Mouse (Mus musculus) embryonic facial prominence, embryonic 11.5 days (tissue): ENCODE results near the gene Dpp9. TPM values are rescaled to one million over a fixed set of nuclear protein-coding genes. Genes with fewer than 3 reads are reported as not detected.
"Not testable (repeated sequence)": the region's sequence is repeated elsewhere in the genome, so short reads cannot be mapped to it uniquely, and the experiment has no call there.

Source experiments
- ATAC-seq: fragments of 200-750 bp; cut with Nextera tagmentation; replicated peaks from 2 replicates; pipeline ENCODE4 v1.8.0; 2017; ENCODE audit warnings: low read depth; ENCODE audit not compliant: insufficient number of reproducible peaks, low FRiP score, low TSS enrichment
- DNase-seq: peaks from one replicate; pipeline ENCODE4 v3.0.0-alpha.2; 2015; ENCODE audit warnings: low spot score
- H3K27ac ChIP-seq: fragments of 300-500 bp; sonication (generic); replicated peaks from 2 replicates; pipeline ENCODE4 v1.5.1; 2014; ENCODE audit warnings: mild to moderate bottlenecking, low read depth, low read length, control low read depth
- H3K27me3 ChIP-seq: fragments of 300-500 bp; sonication (generic); 2 replicates; pipeline ENCODE4 v1.6.1; 2014; ENCODE audit warnings: mild to moderate bottlenecking, low read length, moderate library complexity, mixed read lengths; ENCODE audit not compliant: control insufficient read depth, insufficient read depth
- H3K36me3 ChIP-seq: fragments of 300-500 bp; sonication (generic); replicated peaks from 2 replicates; pipeline ENCODE4 v1.6.1; 2014; ENCODE audit warnings: low read depth, mild to moderate bottlenecking, low read length, moderate library complexity, mixed read lengths; ENCODE audit not compliant: control insufficient read depth, insufficient read depth
- H3K4me1 ChIP-seq: fragments of 300-500 bp; sonication (generic); 2 replicates; pipeline ENCODE4 v1.6.1; 2014; ENCODE audit warnings: low read length, mixed read lengths; ENCODE audit not compliant: control insufficient read depth, insufficient read depth
- H3K4me2 ChIP-seq: fragments of 300-500 bp; sonication (generic); 2 replicates; pipeline ENCODE4 v1.6.1; 2014; ENCODE audit warnings: low read depth, mild to moderate bottlenecking, control low read depth, low read length, moderate library complexity
- H3K4me3 ChIP-seq: fragments of 300-500 bp; sonication (generic); 2 replicates; pipeline ENCODE4 v1.5.1; 2014; ENCODE audit warnings: low read depth, low read length, control low read depth
- H3K9ac ChIP-seq: fragments of 300-500 bp; sonication (generic); replicated peaks from 2 replicates; pipeline ENCODE4 v1.6.1; 2014; ENCODE audit warnings: mild to moderate bottlenecking, control low read depth, low read length
- H3K9me3 ChIP-seq: fragments of 300-500 bp; sonication (generic); replicated peaks from 2 replicates; pipeline ENCODE4 v1.6.1; 2016; ENCODE audit warnings: mild to moderate bottlenecking, low read length, inconsistent platforms, mixed read lengths; ENCODE audit not compliant: control insufficient read depth
- WGBS: fragments of 180-500 bp; shearing (Covaris S2); extraction: QIAGEN DNeasy Blood & Tissue Kit; methylation state at CpG from one replicate; pipeline ENCODE4 v1.1.7; 2014; 5-methylcytosine and 5-hydroxymethylcytosine counted together
- polyA plus RNA-seq: library from polyadenylated mRNA; unstranded; fragments of >200 nt; fragmentation: Nextera tagmentation; extraction: Ambion mirVana; gene quantifications from 2 replicates; pipeline ENCODE4 v1.2.1, GENCODE M21; 2014

The Dpp9 gene
- polyA plus RNA-seq, 1 experiment from 2014 or later = 23.7 TPM

DNA sequence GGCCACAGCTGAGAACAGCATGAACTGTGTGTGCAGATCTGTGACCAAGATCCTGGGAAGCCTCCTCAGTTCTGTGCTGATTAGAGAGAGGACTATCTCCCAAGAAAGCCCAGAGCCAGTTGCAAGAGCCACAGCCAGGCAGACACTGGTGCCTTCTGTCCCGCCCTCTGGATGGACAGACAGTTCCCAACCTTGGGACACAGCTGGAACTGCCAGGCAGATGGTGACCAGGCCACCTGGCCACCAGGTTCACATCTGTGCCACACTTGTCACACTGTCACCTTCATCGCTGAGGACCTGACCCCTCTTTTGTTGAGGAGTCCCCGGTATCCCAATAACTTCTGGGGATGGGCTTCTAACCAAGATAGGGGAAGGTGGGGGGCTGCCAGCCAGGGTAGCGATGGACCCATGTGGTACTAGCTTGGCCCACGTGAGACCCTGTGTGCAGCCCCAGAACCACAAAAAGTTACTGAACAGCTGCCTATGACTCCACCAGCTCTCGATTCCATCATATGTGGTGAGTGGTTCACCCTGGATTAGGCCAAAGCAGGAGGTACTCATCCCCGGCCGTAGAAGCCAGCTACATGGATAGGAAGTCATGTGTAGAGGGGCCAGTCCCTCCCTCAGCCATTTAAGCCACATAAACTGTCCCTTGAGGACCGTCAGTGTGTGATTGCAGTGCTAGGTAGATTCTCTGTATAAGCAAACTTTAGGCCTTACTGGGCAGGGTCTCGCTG is 40.8 kb upstream of the Dpp9 start:
- WGBS = 86% methylated on average over 10 of the region's 10 CpGs
- Histone ChIP-seq H3K9me3 (no peaks in the 10 kb centered on the region), H3K36me3 (no peaks in the 10 kb centered on the region), H3K4me3 (no peak overlapping the region), H3K27ac (no peak overlapping the region), H3K27me3 (no peaks in the 10 kb centered on the region), H3K9ac (no peak overlapping the region), H3K4me1 (no peaks in the 10 kb centered on the region), H3K4me2 (no peak overlapping the region)
- ATAC-seq = no peak
- DNase-seq = no peak

DNA sequence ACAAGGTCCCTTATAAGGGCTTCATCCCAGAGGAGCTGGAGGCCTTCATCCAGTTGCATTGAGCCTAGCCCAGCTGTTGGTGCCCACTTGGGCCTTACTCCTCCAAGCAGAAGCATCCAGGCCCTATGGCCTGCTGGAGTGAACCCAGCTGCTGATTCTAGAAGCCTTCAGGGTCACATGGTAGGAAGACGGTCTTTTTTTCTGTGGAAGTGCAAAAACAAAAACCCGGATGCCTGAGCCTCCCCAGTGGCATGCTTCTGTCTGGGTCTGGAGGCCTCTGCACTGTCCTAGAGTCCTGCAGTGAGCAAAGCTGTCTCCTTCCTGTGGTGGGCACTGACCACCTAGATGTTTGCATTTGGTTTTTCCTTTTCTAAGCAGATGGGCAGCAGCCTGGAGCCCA is 40.1 kb upstream of the Dpp9 start:
- not testable (repeated sequence) for ATAC-seq, DNase-seq, H3K9me3 ChIP-seq, H3K4me1 ChIP-seq, H3K27me3 ChIP-seq, H3K4me2 ChIP-seq, H3K4me3 ChIP-seq, H3K36me3 ChIP-seq, H3K9ac ChIP-seq, H3K27ac ChIP-seq
- 62% methylated on average over 2 of the region's 2 CpGs for WGBS

DNA sequence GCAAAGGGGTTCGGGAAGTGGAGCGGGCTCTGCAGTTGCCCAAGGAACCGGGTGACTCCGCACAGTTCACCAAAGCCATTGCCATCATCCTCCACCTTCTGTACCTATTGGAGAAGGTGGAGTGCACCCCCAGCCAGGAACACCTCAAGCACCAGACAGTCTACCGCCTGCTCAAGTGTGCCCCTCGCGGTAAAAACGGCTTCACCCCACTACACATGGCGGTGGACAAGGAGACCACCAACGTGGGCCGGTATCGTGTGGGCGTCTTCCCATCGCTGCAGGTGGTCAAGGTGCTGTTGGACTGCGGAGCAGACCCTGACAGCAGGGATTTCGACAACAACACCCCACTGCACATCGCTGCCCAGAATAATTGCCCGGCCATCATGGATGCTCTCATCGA is 39.6 kb upstream of the Dpp9 start:
- WGBS = 93% methylated on average over 19 of the region's 19 CpGs
- H3K9ac ChIP-seq, H3K4me3 ChIP-seq, ATAC-seq, H3K9me3 ChIP-seq, DNase-seq, H3K27ac ChIP-seq, H3K4me1 ChIP-seq, H3K4me2 ChIP-seq, H3K36me3 ChIP-seq, H3K27me3 ChIP-seq: not testable (repeated sequence)

DNA sequence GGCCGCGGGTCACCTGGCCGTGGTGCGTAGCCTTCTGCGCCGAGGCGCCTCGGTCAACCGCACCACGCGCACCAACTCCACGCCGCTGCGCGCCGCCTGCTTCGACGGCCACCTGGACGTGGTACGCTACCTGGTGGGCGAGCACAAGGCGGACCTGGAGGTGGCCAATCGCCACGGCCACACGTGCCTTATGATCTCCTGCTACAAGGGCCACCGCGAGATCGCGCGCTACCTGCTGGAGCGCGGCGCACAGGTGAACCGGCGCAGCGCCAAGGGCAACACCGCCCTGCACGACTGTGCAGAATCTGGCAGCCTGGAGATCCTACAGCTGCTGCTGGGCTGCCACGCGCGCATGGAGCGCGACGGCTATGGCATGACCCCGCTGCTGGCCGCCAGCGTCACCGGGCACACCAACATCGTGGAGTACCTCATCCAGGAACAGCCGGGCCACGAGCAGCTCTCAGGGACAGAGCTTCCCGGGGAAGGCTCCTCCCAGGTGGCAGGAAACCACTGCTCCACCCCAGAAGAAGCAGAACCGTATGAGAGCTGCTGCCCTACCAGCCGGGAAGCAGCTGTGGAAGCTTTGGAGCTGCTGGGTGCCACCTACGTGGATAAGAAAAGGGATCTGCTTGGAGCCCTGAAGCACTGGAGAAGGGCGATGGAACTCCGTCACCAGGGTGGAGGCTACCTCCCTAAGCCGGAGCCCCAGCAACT is 38.6 kb upstream of the Dpp9 start:
- no peak overlapping the region for H3K27ac ChIP-seq
- DNase-seq = no peak
- WGBS = 13% methylated on average over 46 of the region's 58 CpGs
- no peaks in the 10 kb centered on the region for H3K27me3 ChIP-seq
- no peaks in the 10 kb centered on the region for H3K4me1 ChIP-seq
- no peaks in the 10 kb centered on the region for H3K9me3 ChIP-seq
- ATAC-seq = no peak
- peak overlapping the region; percentile 53 for H3K9ac ChIP-seq
- H3K4me3 ChIP-seq = peak overlapping the region; percentile 68
- H3K36me3 ChIP-seq = no peaks in the 10 kb centered on the region
- peak overlapping the region; percentile 90 for H3K4me2 ChIP-seq

DNA sequence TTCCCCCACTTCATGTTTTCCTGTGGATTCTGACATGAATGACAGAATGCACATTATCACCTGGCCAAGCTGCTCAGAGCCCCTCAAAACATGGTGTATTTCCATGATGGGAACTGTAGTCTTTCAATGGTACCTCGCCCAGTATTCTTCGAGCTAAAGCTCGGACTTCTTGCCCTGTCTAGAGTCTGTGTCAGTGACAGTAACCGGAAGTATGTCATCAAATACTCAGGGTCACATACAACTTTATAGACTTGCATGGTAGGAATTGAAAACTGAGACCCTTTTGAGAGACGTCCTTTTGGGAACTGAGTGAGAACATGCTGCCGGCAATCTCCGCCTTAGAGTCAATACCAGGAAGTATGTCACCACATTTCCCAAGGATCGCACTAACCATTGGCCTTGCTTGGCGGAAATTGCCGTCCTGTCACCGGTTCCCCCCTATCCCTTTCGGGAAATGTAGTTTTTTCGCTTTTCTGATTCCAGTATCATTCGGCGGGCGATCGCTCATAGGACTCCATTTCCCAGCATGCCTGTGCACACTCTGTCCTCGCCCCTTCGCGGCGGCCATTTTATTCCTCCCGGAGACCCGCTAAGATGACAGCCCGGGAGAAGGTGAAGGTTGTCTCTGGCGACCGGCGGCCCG is 37.7 kb upstream of the Dpp9 start, which contains the start of gene Fem1a:
Fem1a (plus strand) TSS at position 572 of the 643 bp plus-strand sequence.
- no peaks in the 10 kb centered on the region for H3K9me3 ChIP-seq
- ATAC-seq = peak; percentile 84
- H3K4me1 ChIP-seq = no peaks in the 10 kb centered on the region; the same call in 1 of the 2 replicates
- under 1% methylated on average over 28 of the region's 28 CpGs for WGBS
- H3K27me3 ChIP-seq = no peaks in the 10 kb centered on the region
- peak within 1 kb of the TSS; percentile 78 for H3K27ac ChIP-seq
- peak within 1 kb of the TSS; percentile 68 for H3K4me3 ChIP-seq
- peak within 1 kb of the TSS; percentile 54 for H3K9ac ChIP-seq
- no peaks in the 10 kb centered on the region for H3K36me3 ChIP-seq
- peak within 1 kb of the TSS; percentile 90 for H3K4me2 ChIP-seq
- DNase-seq = peak; percentile 99

DNA sequence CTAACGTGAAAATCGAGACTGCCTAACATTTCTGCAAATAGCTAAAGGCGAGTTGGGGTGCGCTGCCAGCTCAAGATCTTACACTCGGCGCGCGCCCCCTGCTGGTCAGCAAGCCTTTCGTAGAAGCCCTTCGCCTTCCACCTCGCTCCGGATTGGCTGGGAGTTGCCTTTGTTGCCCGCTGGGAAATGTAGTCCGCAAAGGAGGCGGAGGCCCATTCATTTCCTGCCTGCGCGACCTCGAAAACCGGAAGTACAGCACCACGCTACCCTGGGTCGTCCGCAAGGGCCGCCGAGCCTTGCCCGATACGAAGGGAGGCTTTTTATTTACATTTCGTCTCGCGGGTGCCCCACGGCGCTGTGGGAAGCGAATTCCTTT is 37.1 kb upstream of the Dpp9 start:
- Histone ChIP-seq H3K4me1 (no peaks in the 10 kb centered on the region; the same call in 1 of the 2 replicates), H3K27me3 (no peaks in the 10 kb centered on the region), H3K36me3 (no peaks in the 10 kb centered on the region), H3K9me3 (no peaks in the 10 kb centered on the region), H3K4me3 (peak overlapping the region; percentile 57), H3K9ac (peak overlapping the region; percentile 54; the same call in 1 of the 2 replicates), H3K27ac (peak overlapping the region; percentile 78), H3K4me2 (peak overlapping the region; percentile 71)
- WGBS = under 1% methylated on average over 32 of the region's 32 CpGs
- DNase-seq (peak; percentile 99), ATAC-seq (peak; percentile 90)

DNA sequence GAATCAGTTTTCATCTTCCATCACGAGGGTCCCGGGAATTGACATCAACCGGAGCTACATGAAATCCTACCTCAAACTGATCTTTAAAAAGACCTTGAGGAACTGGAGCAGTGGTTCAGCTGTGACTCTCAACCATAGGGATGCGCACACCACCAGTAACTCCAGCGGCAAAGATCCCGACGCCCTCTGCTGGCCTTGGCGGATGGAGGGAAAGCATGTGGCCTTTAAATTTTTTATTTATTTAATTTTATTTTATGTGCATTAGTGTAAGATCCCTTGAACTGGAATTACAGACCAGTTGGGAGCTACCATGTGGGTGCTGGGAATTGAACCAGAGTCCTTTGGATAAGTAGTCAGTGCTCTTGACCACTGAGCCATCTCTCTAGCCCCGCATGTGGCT is 36.7 kb upstream of the Dpp9 start:
- Histone ChIP-seq H3K9ac (no peak overlapping the region), H3K36me3 (no peaks in the 10 kb centered on the region), H3K27me3 (no peaks in the 10 kb centered on the region), H3K4me2 (no peak overlapping the region; the same call in 1 of the 2 replicates), H3K4me1 (no peaks in the 10 kb centered on the region; the same call in 1 of the 2 replicates), H3K9me3 (no peaks in the 10 kb centered on the region), H3K4me3 (no peak overlapping the region), H3K27ac (no peak overlapping the region)
- peak; percentile 1; the same call in 1 of the 2 replicates for ATAC-seq
- WGBS = 20% methylated on average over 9 of the region's 9 CpGs
- peak; percentile 52 for DNase-seq
